Mouse (Mus musculus) hematopoietic stem cell, adult 5-6 weeks (primary cell): ENCODE results near the gene Actr5. TPM values are rescaled to one million over a fixed set of nuclear protein-coding genes. Genes with fewer than 3 reads are reported as not detected.

Experiments used
- ATAC-seq, 2 experiments: fragments of 125-278 bp in 1 of 2; replicated peaks in 1 of 2; 2 replicates each; pipeline ENCODE4 v1.8.0; 2016 to 2017; ENCODE audit warnings: inconsistent platforms in 2 of 2, mild to moderate bottlenecking in 2 of 2, moderate number of reproducible peaks in 2 of 2, low read depth in 1 of 2, moderate TSS enrichment in 1 of 2; ENCODE audit not compliant: low FRiP score in 2 of 2, poor library complexity in 2 of 2, severe bottlenecking in 2 of 2, insufficient read depth in 1 of 2, low TSS enrichment in 1 of 2
- total RNA-seq: library from RNA; stranded (forward); fragments of 172-1452, 232-1000 nt; gene quantifications from 2 replicates; pipeline ENCODE4 v1.2.3, GENCODE M21; 2017

The Actr5 gene
- total RNA-seq, 1 experiment from 2014 or later = 14.7 TPM

DNA sequence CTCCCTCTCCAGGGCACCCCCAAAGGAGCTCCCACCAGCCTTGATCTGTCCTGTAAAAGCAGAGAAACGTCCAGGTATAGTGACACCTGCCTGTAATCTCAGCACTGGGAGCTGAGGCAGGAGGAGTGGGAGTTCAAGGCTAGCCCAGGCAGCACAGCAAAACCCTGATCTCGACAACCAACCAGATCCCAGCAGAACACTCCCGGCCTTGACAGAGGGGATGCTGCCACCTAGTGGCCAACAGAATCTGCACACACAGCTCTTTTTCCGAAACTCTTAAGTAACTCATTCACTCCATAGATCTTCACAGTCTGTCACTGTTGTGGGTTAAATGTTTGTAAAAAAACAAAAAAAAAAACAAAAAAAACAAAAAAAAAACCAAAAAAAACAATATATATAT lies 28.3 kb downstream of the Actr5 start:
- ATAC-seq = peak; percentile 19 to 68; a peak in 3 of 4 replicates

DNA sequence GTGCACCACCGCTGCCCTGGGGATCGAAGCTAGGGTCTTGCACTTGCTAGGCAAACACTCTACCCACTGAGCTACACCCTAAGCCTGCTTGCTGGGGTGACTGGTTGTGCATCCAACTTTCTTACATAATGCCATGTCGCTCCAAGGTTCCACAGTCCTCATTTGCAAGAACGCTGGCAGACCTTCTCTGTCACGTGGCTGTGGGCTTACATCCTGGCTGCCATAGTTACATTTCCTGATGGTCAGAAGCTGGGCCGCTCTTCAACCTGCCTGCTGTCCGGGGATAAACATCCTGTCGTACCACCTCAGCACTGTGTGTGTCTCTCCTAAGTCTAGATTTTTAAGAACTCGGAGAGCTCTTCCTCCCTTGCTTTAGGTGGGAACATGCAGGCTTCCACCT lies 30.0 kb downstream of the Actr5 start:
- ATAC-seq = no peak

DNA sequence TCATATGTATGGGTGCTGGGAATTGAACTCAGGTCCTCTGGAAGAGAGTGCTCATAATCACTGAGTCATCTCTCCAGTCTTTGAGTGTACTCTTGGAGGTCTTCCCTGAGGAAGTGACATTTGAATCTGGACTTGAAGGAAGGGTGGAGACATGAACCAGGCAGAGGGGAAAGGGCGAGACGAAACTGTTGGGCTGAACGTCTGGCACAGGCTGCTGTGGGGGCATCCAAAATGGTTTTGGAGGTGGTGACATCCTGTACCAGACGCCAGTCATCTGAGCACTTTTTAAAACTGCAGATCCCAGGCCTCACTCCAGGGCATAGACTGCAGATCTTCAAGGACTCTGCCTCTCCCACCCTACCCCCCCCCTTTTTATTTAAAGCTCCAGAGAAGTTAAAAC lies 31.1 kb downstream of the Actr5 start:
- no peak for ATAC-seq

DNA sequence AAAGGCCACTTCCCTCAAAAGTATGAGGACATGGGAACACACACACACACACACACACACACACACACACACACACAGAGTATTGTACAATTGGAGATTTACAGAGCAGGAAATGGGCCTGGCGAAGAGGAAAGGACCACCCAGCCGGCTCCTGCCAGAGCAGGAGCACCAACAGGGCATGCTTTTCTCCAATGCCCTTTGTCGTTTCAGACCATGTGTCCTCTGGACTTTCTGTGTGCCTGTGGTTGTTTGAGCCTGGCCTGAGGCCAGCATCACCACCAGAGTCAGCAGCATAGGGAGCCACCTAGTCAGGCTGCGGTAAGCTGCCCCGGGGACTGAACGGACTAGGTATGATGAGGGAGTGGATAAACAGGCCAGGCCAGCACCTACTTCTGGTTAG lies 34.1 kb downstream of the Actr5 start:
- ATAC-seq = peak; percentile 95 to 97

DNA sequence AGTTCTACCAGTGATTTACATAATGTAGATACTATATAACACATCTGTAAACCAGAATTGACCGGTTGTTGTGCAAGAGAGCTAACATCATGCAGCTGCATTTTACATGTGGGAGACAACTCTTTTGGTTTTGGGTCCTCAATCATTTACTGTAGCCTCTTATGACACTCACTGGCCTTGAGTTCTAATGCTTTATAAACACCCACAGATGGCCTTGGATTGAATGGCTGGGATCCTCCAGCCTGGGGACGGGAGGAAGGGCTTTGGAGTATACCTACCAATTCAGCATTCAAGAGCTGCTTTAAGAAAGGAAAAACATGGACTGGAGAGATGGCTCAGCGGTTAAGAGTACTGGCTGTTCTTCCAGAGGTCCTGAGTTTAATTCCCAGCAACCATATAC lies 34.7 kb downstream of the Actr5 start:
- no peak for ATAC-seq

DNA sequence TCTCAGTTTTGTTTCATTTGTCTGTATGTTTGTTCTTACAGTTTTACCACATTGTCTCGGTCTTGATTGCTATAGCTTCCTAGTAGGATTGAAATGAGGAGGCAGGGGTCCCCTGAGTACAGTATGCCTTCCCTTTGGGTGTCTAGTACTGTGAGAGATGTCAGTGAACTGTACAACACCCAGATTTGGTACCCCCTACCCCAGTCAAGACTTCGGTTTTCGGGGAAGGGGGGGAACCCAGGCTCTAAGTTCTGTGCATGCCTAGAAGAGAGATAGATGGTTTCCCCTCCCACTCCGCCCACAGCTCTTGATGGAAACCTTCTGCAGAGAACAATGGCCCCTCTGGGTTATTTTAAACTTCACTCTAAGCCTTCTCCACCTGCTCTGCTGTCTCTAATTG lies 40.4 kb downstream of the Actr5 start, which contains the start of gene Ppp1r16b:
Gene Ppp1r16b, plus strand, starts transcription at position 301 of the 400 bp plus-strand sequence.
- ATAC-seq = no peak

DNA sequence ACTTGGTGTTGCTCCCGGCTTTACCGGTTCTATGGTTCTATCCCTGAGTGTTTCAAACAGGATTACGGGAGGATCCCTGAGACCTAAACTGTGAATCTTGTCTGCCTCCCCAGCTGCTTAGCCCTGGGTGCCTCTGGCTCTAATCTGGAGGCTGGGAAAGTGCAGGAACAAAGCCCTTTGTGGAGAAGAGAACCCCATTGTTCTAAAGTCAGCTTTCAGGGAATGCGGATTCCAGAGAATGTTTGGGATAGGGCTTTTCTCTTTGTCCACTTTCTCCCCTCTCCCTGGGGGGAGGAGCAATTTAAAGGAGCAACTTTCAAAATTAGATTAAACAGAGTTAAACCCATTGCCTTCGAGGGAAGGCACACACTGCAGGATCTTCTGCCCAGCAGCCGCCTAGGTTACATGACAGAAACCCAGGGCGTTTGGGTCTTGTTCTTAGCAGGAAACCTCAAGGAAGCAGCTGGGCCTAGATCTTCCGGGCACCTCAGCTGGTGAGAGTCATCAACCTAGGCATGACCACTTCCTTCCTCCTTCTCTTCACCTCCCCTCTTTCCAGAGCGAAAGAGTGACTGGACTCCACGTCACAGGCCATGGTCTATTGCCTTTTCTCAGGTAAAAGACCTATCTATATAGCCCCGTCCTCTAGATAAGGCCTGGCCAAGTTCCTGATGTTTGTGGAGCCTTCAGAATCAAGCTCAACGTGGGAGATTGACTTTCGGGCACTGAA lies 41.5 kb downstream of the Actr5 start:
- ATAC-seq = peak; percentile 85 to 88

DNA sequence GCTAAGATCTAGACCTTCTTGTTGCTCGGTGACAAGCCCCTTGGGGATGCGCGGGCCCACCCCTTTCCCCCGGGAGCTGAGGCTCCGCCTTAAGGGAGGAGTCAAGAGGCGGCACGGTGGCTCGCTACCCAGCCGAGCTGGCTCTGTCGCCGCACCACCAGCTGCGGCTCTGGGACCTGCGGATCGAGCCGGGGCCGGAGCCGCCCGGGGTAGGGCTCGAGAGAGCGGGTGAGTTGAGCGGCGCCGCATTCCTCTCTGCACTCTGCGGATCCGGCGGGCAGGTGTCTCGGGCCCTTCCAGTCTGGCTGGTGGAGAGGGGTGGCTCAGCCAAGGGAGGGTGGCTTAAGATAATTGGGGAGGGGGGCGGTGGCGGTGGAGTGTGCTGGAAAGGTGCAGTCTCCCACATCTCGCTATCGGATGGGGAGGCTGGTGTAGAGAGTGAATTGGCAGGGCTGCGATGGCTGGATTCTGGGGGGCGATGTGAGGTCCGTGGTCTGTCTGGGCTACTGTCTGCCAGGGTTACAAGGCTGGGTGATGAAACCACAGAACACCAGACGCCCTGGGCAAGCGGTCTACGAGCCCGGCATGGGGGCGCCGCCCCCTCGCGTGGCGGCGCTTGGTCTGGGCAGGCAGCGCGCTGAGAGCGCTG lies 42.5 kb downstream of the Actr5 start:
- peak; percentile 62 to 71 for ATAC-seq

DNA sequence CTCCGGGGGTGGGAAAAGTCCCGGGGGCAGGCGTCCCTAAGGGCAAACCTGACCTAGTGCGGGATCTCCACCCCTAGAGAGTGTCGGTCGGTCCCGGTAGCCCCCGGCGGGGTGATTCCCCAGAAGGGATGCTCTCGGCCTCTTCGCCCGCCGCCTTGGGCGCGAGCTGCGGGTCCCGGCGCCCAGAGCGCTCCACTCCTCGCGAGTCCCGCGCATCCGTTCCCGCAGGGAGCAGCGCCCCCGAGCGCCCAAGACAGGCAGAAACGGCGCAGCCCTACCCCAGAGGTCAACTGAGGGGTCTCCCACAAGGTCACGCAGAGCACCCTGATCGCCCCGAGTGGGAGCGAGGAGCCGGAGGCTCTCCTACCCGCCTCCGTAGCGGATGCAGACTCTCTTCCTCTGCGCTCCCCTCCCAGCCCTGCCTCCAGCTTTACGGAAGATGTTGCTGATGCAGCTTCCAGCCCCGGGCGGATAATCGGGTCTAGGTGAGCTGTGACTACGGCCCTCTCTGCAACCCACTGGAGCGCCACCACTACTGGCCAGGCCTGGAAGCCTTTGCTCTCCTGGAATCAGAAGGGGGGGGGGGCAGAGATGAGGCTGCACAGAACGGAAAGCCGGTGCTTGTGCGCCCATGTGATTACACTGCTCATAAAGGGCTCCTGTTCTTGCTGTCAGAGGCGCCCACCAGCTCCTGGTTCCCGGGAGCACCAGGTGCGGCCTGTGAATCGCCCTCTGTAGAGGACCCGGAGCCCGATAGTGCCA lies 43.2 kb downstream of the Actr5 start:
- no peak for ATAC-seq

DNA sequence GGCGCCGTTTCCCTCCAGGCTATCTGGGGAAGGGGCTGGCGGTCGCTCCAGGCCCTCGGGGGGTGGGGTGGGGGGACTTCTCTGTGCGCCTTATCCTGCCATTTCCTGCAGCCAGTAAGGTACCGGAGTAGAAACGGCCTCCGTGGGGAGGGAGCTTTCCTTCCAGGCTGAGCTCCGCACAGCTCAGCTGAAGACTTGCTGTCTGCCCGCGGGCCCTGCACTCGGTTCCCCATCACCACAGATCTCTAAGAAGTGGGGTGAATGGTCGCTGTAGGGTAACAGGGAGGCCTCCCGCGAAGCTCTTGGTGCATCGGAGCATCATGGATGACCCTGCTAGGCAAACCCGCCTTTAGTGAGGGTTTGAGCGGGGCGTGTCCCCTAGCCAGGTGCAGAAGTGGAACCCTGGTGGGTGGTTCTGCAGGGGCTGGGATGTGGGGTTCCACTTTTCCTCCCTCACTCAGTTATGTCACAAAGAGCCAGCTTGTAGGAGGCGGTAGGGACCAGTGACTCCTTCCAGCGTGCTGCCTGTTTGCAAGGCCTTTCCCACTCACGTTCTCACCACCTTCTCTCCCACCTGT lies 43.8 kb downstream of the Actr5 start:
- no peak for ATAC-seq

DNA sequence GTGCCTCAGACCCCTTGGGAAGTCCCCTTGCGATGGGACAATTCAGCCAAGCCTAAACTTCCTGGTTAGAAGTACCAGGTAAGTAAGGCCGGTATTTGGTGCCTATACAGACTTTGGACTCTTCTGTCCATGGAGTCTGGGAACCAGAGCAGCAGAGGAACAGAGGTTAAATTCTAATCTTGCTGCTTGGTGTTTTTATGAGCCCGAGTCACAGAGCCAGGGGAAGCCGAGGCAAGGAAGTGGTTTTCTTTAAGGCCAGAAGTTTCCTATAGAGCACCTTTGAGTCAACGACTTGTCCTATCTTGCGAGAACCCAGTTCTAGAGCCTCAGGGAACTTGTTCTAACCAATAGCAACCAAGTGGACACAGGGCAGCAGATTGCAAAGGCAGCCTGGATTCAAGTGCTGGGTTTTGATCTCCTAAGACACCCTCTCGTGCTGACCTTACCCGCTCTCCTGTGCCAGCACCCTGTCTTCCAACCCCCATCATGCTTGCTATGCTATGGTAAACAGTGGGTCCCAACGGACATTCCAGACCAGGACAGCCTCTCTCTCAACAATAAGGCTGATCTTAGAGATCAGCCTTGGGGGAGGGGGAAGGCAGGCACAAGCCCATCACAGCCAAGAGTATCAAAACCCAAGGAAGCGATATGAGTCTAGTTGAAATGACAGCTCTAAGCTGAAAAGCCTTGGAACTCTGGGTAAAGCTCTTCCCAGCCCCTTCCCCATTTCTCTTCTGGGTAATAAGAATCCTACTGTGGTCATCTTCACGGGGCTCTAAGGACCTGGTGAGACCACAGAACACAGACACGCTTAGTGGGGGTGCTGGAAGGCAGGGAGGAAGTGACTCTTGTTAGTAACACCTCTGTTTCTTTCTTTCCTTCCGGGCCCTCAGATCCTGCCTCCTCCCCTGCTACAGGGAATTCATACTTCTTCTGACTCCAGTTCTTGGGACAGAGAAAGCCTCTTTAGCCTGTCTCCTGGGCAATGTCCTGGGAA lies 44.8 kb downstream of the Actr5 start:
- no peak for ATAC-seq

DNA sequence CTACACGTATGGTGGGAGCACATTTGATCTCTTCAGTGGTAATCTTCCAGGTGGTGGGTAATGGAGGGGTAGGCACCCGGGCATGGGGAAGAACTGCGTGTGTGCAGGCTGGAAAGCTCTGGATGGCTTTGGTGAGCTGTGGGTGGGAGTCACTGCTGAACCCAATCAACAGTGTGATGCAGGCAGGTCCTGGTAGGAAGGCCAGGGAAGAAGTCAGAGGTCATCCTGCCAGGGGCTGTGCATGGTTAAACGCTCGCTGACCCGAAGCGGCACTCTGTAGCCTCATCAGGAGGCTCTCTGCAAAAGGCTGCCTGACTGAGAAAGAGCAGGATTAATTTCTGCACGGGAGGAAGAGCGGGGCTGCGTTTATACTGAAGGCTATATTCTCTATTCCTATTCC lies 45.9 kb downstream of the Actr5 start:
- no peak for ATAC-seq

DNA sequence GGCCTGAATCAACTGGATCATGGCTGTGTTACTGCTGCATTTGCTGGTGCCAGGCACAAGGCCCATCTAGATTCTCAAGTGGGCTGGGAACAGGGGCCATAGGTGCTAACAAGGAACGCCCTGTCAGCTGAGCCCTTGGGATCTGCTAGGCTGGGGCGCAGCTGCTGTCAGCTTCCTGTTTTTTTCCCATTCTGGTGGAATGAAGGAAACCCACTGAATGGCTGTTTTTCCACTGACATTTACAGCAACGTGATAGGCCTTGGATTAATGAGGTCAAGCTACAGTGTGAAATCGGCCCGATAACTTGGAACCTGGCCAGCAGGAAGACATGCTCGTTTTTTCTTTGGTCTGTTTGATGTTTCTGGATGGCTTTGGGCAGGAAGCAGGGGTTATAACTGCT lies 48.1 kb downstream of the Actr5 start:
- peak; percentile 23 to 30; a peak in 2 of 4 replicates for ATAC-seq

DNA sequence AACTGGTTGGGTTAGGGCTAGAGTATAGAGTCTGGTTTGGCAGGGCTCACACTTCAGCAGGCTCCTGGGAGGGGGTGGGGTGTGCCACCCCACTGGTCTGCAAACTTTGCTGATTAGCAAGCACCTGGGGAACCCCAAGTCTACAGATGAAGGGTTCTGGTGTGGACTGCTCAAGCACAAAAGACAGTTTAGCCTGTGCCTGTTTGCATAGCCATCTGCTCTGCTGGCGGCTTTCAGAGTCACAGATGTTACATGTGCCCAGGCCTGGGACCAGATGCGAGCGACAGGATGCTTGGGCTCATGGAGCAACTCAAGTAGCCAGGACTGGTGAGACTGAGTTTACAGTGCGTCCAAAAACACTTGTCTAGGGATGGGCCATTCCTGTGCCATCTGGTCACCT lies 48.8 kb downstream of the Actr5 start:
- no peak for ATAC-seq

DNA sequence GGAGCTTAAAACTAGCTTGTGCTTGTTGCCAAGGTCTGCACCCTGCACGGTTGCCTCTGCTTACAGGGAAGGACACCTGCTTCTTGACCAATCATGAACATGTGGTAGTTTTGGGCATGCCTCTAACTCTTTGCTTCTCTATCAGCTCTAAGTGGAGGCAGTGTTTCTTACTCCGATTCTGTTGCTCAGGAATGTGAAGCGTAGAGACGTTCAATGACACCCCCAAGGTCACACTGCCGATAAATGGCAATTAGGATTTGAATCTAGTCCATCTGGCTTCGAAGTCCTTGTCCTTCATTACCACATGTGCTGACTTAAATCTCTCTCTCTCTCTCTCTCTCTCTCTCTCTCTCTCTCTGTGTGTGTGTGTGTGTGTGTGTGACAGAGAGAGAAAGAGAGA lies 49.4 kb downstream of the Actr5 start:
- ATAC-seq = no peak

DNA sequence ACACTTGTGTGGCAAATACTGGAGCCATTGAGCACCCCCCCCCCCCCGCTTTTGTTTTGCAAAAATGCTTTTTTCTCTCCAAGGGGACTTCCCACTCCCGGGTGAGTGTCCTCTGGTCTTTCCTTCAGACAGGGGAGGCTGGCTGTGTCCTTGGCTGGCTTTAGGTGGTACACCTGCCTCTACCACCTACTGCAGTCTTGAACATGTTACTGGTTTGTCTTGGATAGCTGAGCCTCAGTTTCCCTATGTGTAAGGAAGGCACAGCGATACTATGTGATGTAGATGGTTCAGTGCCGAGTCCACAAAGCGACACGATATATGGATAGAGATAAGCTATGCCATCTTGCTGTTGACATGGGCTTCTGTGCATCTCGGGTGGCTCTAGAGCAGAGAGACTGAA lies 50.1 kb downstream of the Actr5 start:
- no peak for ATAC-seq

DNA sequence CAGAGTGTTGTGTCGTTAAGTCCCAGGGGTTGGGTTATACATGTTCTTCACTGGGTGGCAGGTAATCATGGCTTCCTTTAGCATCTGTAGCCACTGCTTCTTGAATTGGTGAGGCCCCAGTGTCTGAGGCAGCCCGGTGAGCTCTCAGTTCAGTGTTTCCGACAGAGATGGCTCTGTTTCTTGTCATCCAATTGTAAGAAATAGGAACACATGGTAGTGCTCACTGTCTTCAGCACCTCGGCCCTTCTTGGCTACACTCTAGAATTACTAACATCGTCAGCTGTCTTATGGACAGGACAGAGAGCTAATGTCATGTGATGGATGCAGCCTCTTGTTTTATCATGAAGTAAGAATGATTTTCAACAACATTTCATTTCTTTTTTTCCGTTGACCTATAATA lies 50.5 kb downstream of the Actr5 start:
- ATAC-seq = no peak
